Mouse (Mus musculus) neural tube, embryonic 15.5 days (tissue): Measurements from ENCODE around the gene Eif3f. TPM values are rescaled to one million over a fixed set of nuclear protein-coding genes. Genes with fewer than 3 reads are reported as not detected.

Experiments used
- ATAC-seq: fragments of 200-750 bp; cut with Nextera tagmentation; 2 replicates; pipeline ENCODE4 v1.8.0; 2017; ENCODE audit warnings: mild to moderate bottlenecking, moderate TSS enrichment, moderate library complexity; ENCODE audit not compliant: low FRiP score
- H3K27ac ChIP-seq: fragments of 300-500 bp; sonication (generic); replicated peaks from 2 replicates; pipeline ENCODE4 v1.5.1; 2015; ENCODE audit warnings: mild to moderate bottlenecking, inconsistent platforms
- H3K27me3 ChIP-seq: fragments of 300-500 bp; sonication (generic); replicated peaks from 2 replicates; pipeline ENCODE4 v1.6.1; 2015; ENCODE audit warnings: inconsistent platforms
- H3K36me3 ChIP-seq: fragments of 300-500 bp; sonication (generic); 2 replicates; pipeline ENCODE4 v1.6.1; 2015; ENCODE audit warnings: inconsistent platforms
- H3K4me1 ChIP-seq: fragments of 300-500 bp; sonication (generic); 2 replicates; pipeline ENCODE4 v1.6.1; 2015; ENCODE audit warnings: inconsistent platforms
- H3K4me2 ChIP-seq: fragments of 300-500 bp; sonication (generic); 2 replicates; pipeline ENCODE4 v1.6.1; 2015; ENCODE audit warnings: inconsistent platforms, mild to moderate bottlenecking, moderate library complexity
- H3K4me3 ChIP-seq: fragments of 300-500 bp; sonication (generic); replicated peaks from 2 replicates; pipeline ENCODE4 v1.5.1; 2015; ENCODE audit warnings: mild to moderate bottlenecking, inconsistent platforms
- H3K9ac ChIP-seq: fragments of 300-500 bp; sonication (generic); replicated peaks from 2 replicates; pipeline ENCODE4 v1.6.1; 2015; ENCODE audit warnings: mild to moderate bottlenecking, inconsistent platforms
- H3K9me3 ChIP-seq: fragments of 300-500 bp; sonication (generic); replicated peaks from 2 replicates; pipeline ENCODE4 v1.6.1; 2016; ENCODE audit warnings: inconsistent platforms
- WGBS: fragments of 180-500 bp; shearing (Covaris S2); methylation state at CpG from one replicate; pipeline ENCODE4 v1.1.7; 2015; ENCODE audit warnings: mixed read lengths; 5-methylcytosine and 5-hydroxymethylcytosine counted together
- polyA plus RNA-seq: library from polyadenylated mRNA; unstranded; fragments of >200 nt; fragmentation: Nextera tagmentation; extraction: Ambion mirVana; gene quantifications from 2 replicates; pipeline ENCODE4 v1.2.1, GENCODE M21; 2015

The Eif3f gene
- 70.0 and 75.9 TPM in 2 replicates for polyA plus RNA-seq

- Histone ChIP-seq H3K4me1 (peaks cover 21% of the 10 kb centered on the region), H3K9me3 (no peaks in the 10 kb centered on the region), H3K4me2 (peak within 1 kb of the TSS; percentile 78), H3K9ac (peak within 1 kb of the TSS; percentile 93), H3K27ac (peak within 1 kb of the TSS; percentile 87), H3K4me3 (peak within 1 kb of the TSS; percentile 92), H3K27me3 (no peaks in the 10 kb centered on the region), H3K36me3 (peaks cover 18% of the 10 kb centered on the region)
- 2% methylated on average over 50 of the region's 50 CpGs for WGBS
- ATAC-seq, result peak; percentile 97
Observed at GRCm38 (mm10) chr7:108933794-108934731, at the start of gene Eif3f. Eif3f (plus strand) TSS chr7:108934417.

DNA sequence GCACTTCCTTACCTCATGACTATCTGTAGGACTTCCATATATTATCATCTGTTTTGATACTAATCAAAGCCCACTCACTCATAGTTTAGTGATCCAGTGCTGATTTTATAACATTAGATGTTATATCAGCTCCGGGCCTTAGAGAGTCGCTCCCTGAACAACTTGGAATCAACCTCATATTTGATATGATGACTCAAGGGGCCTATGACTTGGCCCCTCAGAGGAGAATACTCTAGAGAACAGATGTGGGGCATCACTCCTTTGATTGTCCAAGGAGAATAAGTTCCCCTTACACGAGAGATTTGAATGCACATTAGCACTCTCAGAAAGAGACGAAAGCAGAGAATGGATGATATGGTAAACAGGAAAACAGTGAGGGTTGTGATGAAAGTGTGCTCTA is 49.3 kb upstream of the Eif3f start, which contains the start of gene Olfr518:
Gene Olfr518, minus strand, starts transcription at position 101 of the 400 bp plus-strand sequence.
- no peak within 1 kb of the TSS for H3K9ac ChIP-seq
- H3K36me3 ChIP-seq, result no peaks in the 10 kb centered on the region
- H3K4me1 ChIP-seq, result no peaks in the 10 kb centered on the region
- WGBS, result 82% methylated on average over 4 of the region's 4 CpGs
- no peak within 1 kb of the TSS for H3K4me2 ChIP-seq
- no peak for ATAC-seq
- no peak within 1 kb of the TSS for H3K4me3 ChIP-seq
- H3K27ac ChIP-seq, result no peak within 1 kb of the TSS
- no peaks in the 10 kb centered on the region for H3K27me3 ChIP-seq
- no peaks in the 10 kb centered on the region for H3K9me3 ChIP-seq

- H3K4me1 ChIP-seq, result no peaks in the 10 kb centered on the region
- WGBS, result 91% methylated on average over 5 of the region's 5 CpGs
- H3K9me3 ChIP-seq, result no peaks in the 10 kb centered on the region
- H3K27ac ChIP-seq, result no peak within 1 kb of the TSS
- H3K4me2 ChIP-seq, result no peak within 1 kb of the TSS
- no peaks in the 10 kb centered on the region for H3K36me3 ChIP-seq
- H3K4me3 ChIP-seq, result no peak within 1 kb of the TSS
- no peaks in the 10 kb centered on the region for H3K27me3 ChIP-seq
- ATAC-seq, result no peak
- H3K9ac ChIP-seq, result no peak within 1 kb of the TSS
Observed at GRCm38 (mm10) chr7:108894320-108894719, 39.9 kb upstream of the Eif3f start, which contains the start of gene Olfr519. Olfr519 (minus strand) TSS chr7:108894420.

DNA sequence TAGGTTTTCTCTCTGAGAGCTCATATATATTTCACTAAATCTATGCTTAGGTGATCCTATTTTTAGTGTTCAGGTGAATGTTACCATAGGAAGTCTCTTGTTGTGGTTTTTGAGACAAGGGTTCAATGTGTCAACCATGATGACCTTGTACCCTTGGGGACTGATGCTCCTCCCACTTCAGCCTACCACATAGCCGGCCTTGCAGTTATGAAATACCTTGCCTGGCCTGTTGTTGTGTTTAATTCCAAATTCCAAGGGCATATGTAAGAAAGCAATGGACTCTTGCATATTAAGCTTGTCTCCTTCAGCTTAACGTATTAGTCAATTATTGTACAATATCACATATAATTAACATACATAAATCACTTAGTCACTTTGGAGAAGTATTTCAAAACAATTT is 30.2 kb upstream of the Eif3f start:
- Histone ChIP-seq H3K27ac (no peak overlapping the region), H3K36me3 (no peaks in the 10 kb centered on the region), H3K27me3 (no peaks in the 10 kb centered on the region), H3K4me1 (no peaks in the 10 kb centered on the region), H3K4me3 (no peak overlapping the region), H3K9me3 (no peaks in the 10 kb centered on the region), H3K9ac (no peak overlapping the region), H3K4me2 (no peak overlapping the region)
- ATAC-seq, result no peak
- WGBS, result 79% methylated on average over 2 of the region's 2 CpGs

DNA sequence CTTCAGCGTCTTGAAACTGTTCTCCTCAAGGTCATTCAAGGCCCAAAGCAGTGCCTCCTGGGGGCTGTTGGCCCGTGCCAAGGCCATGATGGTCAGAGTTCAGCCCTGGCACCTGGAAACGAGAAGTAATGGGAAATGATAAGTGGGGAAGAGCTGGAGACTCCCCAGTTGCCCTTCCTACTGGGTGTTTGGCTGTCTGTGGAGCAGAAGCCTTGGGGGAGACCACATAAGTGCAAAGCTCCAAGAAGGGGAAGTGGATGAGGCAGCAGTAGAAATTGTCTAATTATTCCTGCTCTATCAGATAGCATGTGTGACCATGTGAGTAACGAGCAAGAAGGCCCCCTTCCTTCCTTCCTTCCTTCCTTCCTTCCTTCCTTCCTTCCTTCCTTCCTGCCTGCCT is 7.2 kb upstream of the Eif3f start:
- ATAC-seq, result no peak
- Histone ChIP-seq H3K9me3 (no peaks in the 10 kb centered on the region), H3K4me2 (no peak overlapping the region), H3K4me1 (no peaks in the 10 kb centered on the region), H3K4me3 (no peak overlapping the region), H3K27me3 (no peaks in the 10 kb centered on the region), H3K36me3 (no peaks in the 10 kb centered on the region), H3K9ac (no peak overlapping the region), H3K27ac (no peak overlapping the region)
- 77% methylated on average over 4 of the region's 4 CpGs for WGBS

GRCm38 (mm10) chr7:108928280-108929188 is 5.7 kb upstream of the Eif3f start:
- no peak overlapping the region for H3K9ac ChIP-seq
- H3K36me3 ChIP-seq, result no peaks in the 10 kb centered on the region
- H3K27ac ChIP-seq, result no peak overlapping the region
- no peak for ATAC-seq
- WGBS, result 85% methylated on average over 11 of the region's 11 CpGs
- no peaks in the 10 kb centered on the region for H3K4me1 ChIP-seq
- no peaks in the 10 kb centered on the region for H3K9me3 ChIP-seq
- H3K4me3 ChIP-seq, result no peak overlapping the region
- H3K27me3 ChIP-seq, result no peaks in the 10 kb centered on the region
- no peak overlapping the region for H3K4me2 ChIP-seq

DNA sequence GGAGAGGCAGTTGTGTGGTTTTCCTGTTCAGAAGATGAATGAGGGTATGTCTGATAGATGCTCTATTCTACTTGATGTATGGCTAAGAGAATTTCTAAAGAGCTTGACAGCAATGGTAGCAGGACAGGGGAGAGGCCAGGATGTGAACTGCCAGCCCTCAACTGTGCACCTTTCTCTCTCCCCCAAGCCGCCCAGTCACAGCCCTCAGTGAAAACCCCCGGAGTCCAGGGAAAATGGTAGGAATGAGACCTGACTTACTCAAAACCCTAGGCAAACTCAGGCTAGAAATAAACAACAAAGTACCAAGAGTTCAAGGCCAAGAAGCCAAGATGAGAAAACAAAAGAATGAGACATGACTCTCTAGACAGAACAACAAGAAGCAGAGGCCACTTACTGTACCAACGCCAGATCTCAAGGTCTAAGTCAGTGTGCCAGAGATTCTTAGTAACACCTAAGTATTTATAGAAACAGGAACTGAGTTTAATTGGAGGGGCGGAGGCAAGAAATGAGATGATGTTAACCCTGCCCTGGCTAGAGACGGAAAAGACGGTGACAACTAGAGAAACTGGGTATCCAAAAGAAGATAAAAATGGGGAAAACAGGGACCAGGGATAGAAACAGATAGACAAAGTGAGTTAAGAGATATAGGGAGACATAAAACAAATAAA is 4.4 kb upstream of the Eif3f start, which contains the start of gene Nlrp10:
Gene Nlrp10, minus strand, starts transcription at position 453 of the 668 bp plus-strand sequence.
- peaks cover under 1% of the 10 kb centered on the region for H3K4me1 ChIP-seq
- H3K4me2 ChIP-seq, result no peak within 1 kb of the TSS
- H3K4me3 ChIP-seq, result no peak within 1 kb of the TSS
- no peaks in the 10 kb centered on the region for H3K27me3 ChIP-seq
- WGBS, result 87% methylated on average over 6 of the region's 6 CpGs
- no peaks in the 10 kb centered on the region for H3K36me3 ChIP-seq
- no peak within 1 kb of the TSS for H3K9ac ChIP-seq
- ATAC-seq, result no peak
- H3K9me3 ChIP-seq, result no peaks in the 10 kb centered on the region
- H3K27ac ChIP-seq, result no peak within 1 kb of the TSS

DNA sequence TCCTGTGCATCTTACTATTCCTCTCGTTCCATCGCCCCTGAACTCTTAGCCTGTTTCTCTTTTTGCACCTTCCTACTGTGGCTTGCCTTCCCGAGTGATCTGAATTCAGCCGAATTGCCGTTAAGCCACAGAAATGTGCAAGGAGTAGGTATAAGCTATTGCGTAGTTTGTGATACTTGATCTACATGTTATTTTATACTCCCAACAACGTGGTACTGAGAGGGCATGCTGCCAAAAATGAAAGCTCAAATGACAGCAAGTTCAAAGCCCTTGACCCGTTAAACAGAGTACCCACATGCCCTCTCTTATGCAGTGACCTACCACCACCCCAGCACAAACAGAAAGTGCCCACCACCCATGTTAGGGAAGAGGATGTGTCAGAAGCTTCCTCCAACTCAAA is 619 bp downstream of the Eif3f start:
- H3K27ac ChIP-seq, result peak overlapping the region; percentile 87; the same call in 1 of the 2 replicates
- peak; percentile 2; the same call in 1 of the 2 replicates for ATAC-seq
- peak overlapping the region; percentile 92 for H3K4me3 ChIP-seq
- peak overlapping the region; percentile 93 for H3K9ac ChIP-seq
- 7% methylated on average over 8 of the region's 8 CpGs for WGBS
- peak overlapping the region; percentile 78 for H3K4me2 ChIP-seq
- H3K9me3 ChIP-seq, result no peaks in the 10 kb centered on the region
- no peaks in the 10 kb centered on the region for H3K27me3 ChIP-seq
- H3K4me1 ChIP-seq, result peaks cover 21% of the 10 kb centered on the region
- H3K36me3 ChIP-seq, result peaks cover 26% of the 10 kb centered on the region

DNA sequence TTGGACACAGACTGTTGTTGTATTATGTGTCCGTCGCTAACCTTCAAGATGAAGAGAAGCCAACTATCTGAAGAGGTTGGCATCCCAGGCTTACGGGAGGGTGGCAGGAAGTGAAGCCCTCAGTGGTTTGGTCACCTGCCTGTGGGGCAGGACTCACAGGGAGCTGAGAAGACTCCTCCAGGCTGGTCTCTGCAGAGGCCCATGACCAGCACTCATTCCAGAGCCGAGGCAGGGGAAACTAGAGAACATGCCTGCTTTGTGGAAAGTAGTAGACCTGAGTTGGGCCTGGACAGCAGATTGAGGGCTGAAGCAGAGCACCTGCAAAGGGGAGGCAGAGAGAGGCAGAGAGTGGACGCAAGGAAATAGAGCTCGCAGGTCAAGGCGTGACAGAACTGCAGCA is 1.2 kb downstream of the Eif3f start:
- H3K9me3 ChIP-seq, result no peaks in the 10 kb centered on the region
- H3K4me3 ChIP-seq, result peak overlapping the region; percentile 92
- H3K9ac ChIP-seq, result peak overlapping the region; percentile 93
- no peak for ATAC-seq
- H3K4me2 ChIP-seq, result peak overlapping the region; percentile 78
- peaks cover 32% of the 10 kb centered on the region for H3K36me3 ChIP-seq
- WGBS, result 82% methylated on average over 7 of the region's 7 CpGs
- H3K27ac ChIP-seq, result no peak overlapping the region
- H3K4me1 ChIP-seq, result peaks cover 21% of the 10 kb centered on the region
- H3K27me3 ChIP-seq, result no peaks in the 10 kb centered on the region

GRCm38 (mm10) chr7:108936591-108936990 is 2.4 kb downstream of the Eif3f start:
- H3K36me3 ChIP-seq, result peaks cover 44% of the 10 kb centered on the region
- H3K4me3 ChIP-seq, result no peak overlapping the region
- no peak overlapping the region for H3K9ac ChIP-seq
- H3K27me3 ChIP-seq, result no peaks in the 10 kb centered on the region
- no peaks in the 10 kb centered on the region for H3K9me3 ChIP-seq
- H3K4me1 ChIP-seq, result peaks cover 21% of the 10 kb centered on the region
- 97% methylated on average over 4 of the region's 4 CpGs for WGBS
- no peak for ATAC-seq
- H3K4me2 ChIP-seq, result no peak overlapping the region
- no peak overlapping the region for H3K27ac ChIP-seq

DNA sequence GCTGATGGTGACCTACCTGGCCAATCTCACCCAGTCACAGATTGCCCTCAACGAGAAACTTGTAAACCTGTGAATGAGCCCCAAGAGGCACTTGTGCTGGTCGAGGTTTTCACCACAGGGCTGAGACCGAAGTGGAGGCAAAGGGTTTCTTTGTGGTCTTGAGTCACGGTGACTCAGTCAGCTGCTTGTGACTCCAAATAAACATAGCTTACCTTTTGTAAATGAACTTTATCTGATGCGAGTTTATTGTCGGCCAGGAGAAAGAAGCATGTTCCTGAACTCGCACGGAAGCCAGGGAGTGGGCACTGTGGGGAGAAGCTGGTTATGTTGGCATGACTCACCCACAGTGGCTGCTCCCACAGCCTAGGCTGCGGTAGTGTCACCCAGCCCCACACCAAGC is 7.2 kb downstream of the Eif3f start:
- H3K9ac ChIP-seq, result no peak overlapping the region
- WGBS, result 95% methylated on average over 9 of the region's 9 CpGs
- no peaks in the 10 kb centered on the region for H3K9me3 ChIP-seq
- ATAC-seq, result no peak
- no peak overlapping the region for H3K4me3 ChIP-seq
- H3K27ac ChIP-seq, result no peak overlapping the region
- no peaks in the 10 kb centered on the region for H3K27me3 ChIP-seq
- H3K4me2 ChIP-seq, result no peak overlapping the region
- peaks cover 4% of the 10 kb centered on the region for H3K4me1 ChIP-seq
- peaks cover 76% of the 10 kb centered on the region for H3K36me3 ChIP-seq
